Mouse (Mus musculus) lung, postnatal 0 days (tissue): ENCODE measurements around the gene Slc44a3. TPM values are rescaled to one million over a fixed set of nuclear protein-coding genes. Genes with fewer than 3 reads are reported as not detected.

ENCODE experiments used
- ATAC-seq: fragments of 200-750 bp; cut with Nextera tagmentation; 2 replicates; pipeline ENCODE4 v1.8.0; 2017; ENCODE audit warnings: moderate library complexity
- DNase-seq: peaks from one replicate; pipeline ENCODE4 v3.0.0-alpha.2; 2016; ENCODE audit warnings: low spot score
- H3K27ac ChIP-seq: fragments of 300-500 bp; sonication (generic); 2 replicates; pipeline ENCODE4 v1.5.1; 2014; ENCODE audit warnings: antibody characterized with exemption, mild to moderate bottlenecking, low read length, mixed read lengths
- H3K27me3 ChIP-seq: fragments of 300-500 bp; sonication (generic); replicated peaks from 2 replicates; pipeline ENCODE4 v1.6.1; 2014; ENCODE audit warnings: low read length, mixed read lengths; ENCODE audit not compliant: insufficient read depth
- H3K36me3 ChIP-seq: fragments of 300-500 bp; sonication (generic); 2 replicates; pipeline ENCODE4 v1.6.1; 2014; ENCODE audit warnings: low read length, mixed read lengths; ENCODE audit not compliant: insufficient read depth
- H3K4me1 ChIP-seq: fragments of 300-500 bp; sonication (generic); 2 replicates; pipeline ENCODE4 v1.6.1; 2014; ENCODE audit warnings: antibody characterized with exemption, low read depth, low read length, mixed read lengths; ENCODE audit not compliant: insufficient read depth
- H3K4me2 ChIP-seq: fragments of 300-500 bp; sonication (generic); replicated peaks from 2 replicates; pipeline ENCODE4 v1.6.1; 2014; ENCODE audit warnings: low read depth, mild to moderate bottlenecking, low read length, moderate library complexity, mixed read lengths
- H3K4me3 ChIP-seq: fragments of 300-500 bp; sonication (generic); 2 replicates; pipeline ENCODE4 v1.5.1; 2014; ENCODE audit warnings: low read depth, low read length
- H3K9ac ChIP-seq: fragments of 300-500 bp; sonication (generic); replicated peaks from 2 replicates; pipeline ENCODE4 v1.6.1; 2014; ENCODE audit warnings: low read depth, mild to moderate bottlenecking
- H3K9me3 ChIP-seq: fragments of 300-500 bp; sonication (generic); 2 replicates; pipeline ENCODE4 v1.6.1; 2016; ENCODE audit warnings: low read length, mixed read lengths
- CTCF ChIP-seq: IDR thresholded peaks from 2 replicates; pipeline ENCODE4 v1.5.1; 2016; ENCODE audit warnings: antibody characterized with exemption, mild to moderate bottlenecking
- EP300 ChIP-seq: IDR thresholded peaks from 2 replicates; pipeline ENCODE4 v1.6.1; 2016; ENCODE audit warnings: antibody characterized with exemption, mild to moderate bottlenecking, control low read depth
- WGBS: fragments of 180-500 bp; shearing (Covaris S2); extraction: QIAGEN DNeasy Blood & Tissue Kit; methylation state at CpG from one replicate; pipeline ENCODE4 v1.1.7; 2014; 5-methylcytosine and 5-hydroxymethylcytosine counted together
- polyA plus RNA-seq: library from polyadenylated mRNA; unstranded; fragments of >200 nt; fragmentation: Nextera tagmentation; extraction: Ambion mirVana; gene quantifications from 2 replicates; pipeline ENCODE4 v1.2.1, GENCODE M21; 2015

Slc44a3 gene
- polyA plus RNA-seq, 1 experiment from 2014 or later: 45.4 TPM

- H3K9ac ChIP-seq: no peak overlapping the region
- no peaks in the 10 kb centered on the region for H3K27me3 ChIP-seq
- ATAC-seq: no peak; the same call in 1 of the 2 replicates
- TF ChIP-seq EP300 (no peak), CTCF (no peak)
- no peak overlapping the region for H3K4me3 ChIP-seq
- no peak overlapping the region for H3K4me2 ChIP-seq
- no peaks in the 10 kb centered on the region for H3K36me3 ChIP-seq
- H3K4me1 ChIP-seq: no peaks in the 10 kb centered on the region
- no peaks in the 10 kb centered on the region for H3K9me3 ChIP-seq
- 58% methylated on average over 14 of the region's 14 CpGs for WGBS
- DNase-seq: no peak
- no peak overlapping the region for H3K27ac ChIP-seq
Measured at GRCm38 (mm10) chr3:121417379-121418250, 114.6 kb downstream of the Slc44a3 start.

GRCm38 (mm10) chr3:121416171-121417154, 115.7 kb downstream of the Slc44a3 start:
- Histone ChIP-seq H3K4me3 (no peak overlapping the region), H3K27ac (no peak overlapping the region), H3K36me3 (no peaks in the 10 kb centered on the region), H3K27me3 (no peaks in the 10 kb centered on the region), H3K4me1 (no peaks in the 10 kb centered on the region), H3K9me3 (no peaks in the 10 kb centered on the region), H3K4me2 (no peak overlapping the region), H3K9ac (no peak overlapping the region)
- TF ChIP-seq CTCF (no peak), EP300 (no peak)
- DNase-seq (no peak), ATAC-seq (no peak)
- 73% methylated on average over 5 of the region's 5 CpGs for WGBS

- H3K4me1 ChIP-seq: no peaks in the 10 kb centered on the region
- no peak overlapping the region for H3K9ac ChIP-seq
- no peak for ATAC-seq
- no peak overlapping the region for H3K27ac ChIP-seq
- H3K4me3 ChIP-seq: no peak overlapping the region
- no peak overlapping the region for H3K4me2 ChIP-seq
- 66% methylated on average over 6 of the region's 6 CpGs for WGBS
- H3K9me3 ChIP-seq: no peaks in the 10 kb centered on the region
- TF ChIP-seq EP300 (no peak), CTCF (no peak)
- no peaks in the 10 kb centered on the region for H3K27me3 ChIP-seq
- no peak for DNase-seq
- no peaks in the 10 kb centered on the region for H3K36me3 ChIP-seq
Measured at GRCm38 (mm10) chr3:121411450-121411849, 120.8 kb downstream of the Slc44a3 start.

Other genes with a start within 250 kb of the Slc44a3 start
- gene Tmem56, start 249.3 kb downstream of the Slc44a3 start, polyA plus RNA-seq: 1.5 and 2.1 TPM in 2 replicates
- gene Alg14, start 240.6 kb downstream of the Slc44a3 start, polyA plus RNA-seq: 33.4 and 36.6 TPM in 2 replicates
- 342 and 379 TPM in 2 replicates for gene Cnn3, start 105.9 kb downstream of the Slc44a3 start, polyA plus RNA-seq
- gene 4930432M17Rik, start 138.4 kb upstream of the Slc44a3 start, polyA plus RNA-seq: not detected in 2 replicates
- gene F3, start 191.1 kb upstream of the Slc44a3 start, polyA plus RNA-seq: 99.3 and 129 TPM in 2 replicates